Mouse (Mus musculus) liver, adult 2 months (tissue): ENCODE data around the gene Fah.

Experiments used
- CTCF ChIP-seq: fragments of 200-500 bp; IDR thresholded peaks from 2 replicates; pipeline ENCODE4 v1.5.1; 2011; ENCODE audit warnings: low read depth, low read length, control low read depth
- POLR2A ChIP-seq: fragments of 200-500 bp; IDR thresholded peaks from 2 replicates; pipeline ENCODE4 v1.6.1; 2011; ENCODE audit warnings: low read length, control low read depth; ENCODE audit not compliant: insufficient read depth; ENCODE audit errors: extremely low read depth

GRCm38 (mm10) chr7:84591347-84591746, 15.2 kb downstream of the Fah start:
- TF ChIP-seq POLR2A: no peak
- no peak for TF ChIP-seq CTCF
